Mouse (Mus musculus) WW6 (cell line): ENCODE results near the gene Arhgef10l.

Experiments
- DNase-seq: peaks from one replicate; pipeline ENCODE4 v3.0.0-alpha.2; 2013; ENCODE audit warnings: low read depth, low spot score

Arhgef10l gene

DNA sequence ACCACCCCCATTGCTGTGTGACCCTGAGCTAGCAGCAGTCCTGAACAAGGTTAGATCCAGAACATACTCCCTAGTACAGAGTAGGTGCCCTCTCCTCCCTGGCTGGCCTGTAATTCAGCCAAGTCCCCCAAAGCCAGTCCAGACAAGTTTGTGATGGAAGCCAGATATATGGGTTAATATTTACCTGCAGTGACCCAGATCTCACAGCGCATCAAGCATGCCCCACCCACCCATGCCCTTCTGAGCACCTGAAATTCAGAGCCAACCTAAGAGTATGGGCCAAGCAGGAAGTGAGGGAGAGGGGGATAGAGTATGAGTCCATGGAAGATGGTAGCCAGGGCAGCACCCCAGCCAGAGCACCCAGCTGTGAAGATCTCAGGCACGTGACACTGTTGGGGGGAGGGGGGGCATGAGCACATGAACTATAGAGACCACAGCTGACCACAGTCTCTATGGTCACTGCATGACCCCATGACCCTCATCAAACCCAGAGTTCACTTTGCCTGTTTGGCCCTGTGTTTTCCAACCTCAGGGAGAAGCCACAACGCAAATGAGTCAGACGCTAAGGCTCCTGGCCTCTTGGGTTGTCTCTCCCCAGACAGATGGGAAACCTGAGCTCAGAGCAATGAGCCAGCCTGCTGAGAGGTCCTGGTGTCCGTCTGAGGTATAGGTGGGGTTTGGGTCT is 29.4 kb downstream of the Arhgef10l start:
- no peak for DNase-seq

DNA sequence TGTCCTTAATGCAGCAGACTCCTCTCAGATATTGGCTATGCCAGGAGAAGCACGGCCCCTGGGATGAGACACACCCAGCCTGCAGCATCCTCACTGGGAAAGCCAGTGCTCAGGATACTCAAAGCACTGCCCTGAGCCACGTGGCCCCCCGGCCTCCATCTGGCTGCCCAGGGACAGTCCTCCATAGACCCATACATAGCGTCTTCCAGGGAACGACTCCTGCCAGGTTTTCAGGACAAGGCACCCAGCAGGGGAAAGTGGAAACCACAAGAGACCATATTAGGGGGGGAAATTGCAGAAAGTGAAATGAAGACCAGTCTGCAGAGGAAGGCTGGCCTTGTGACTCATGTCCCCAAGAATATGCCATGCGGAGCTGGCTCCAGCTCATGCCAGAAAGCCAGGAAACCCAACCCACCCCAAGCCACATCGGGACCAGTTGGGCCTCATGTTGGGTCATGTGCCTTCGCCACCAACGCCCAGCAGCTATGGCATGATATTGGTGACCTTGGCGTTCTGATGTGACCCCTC is 30.9 kb downstream of the Arhgef10l start:
- DNase-seq, result no peak

DNA sequence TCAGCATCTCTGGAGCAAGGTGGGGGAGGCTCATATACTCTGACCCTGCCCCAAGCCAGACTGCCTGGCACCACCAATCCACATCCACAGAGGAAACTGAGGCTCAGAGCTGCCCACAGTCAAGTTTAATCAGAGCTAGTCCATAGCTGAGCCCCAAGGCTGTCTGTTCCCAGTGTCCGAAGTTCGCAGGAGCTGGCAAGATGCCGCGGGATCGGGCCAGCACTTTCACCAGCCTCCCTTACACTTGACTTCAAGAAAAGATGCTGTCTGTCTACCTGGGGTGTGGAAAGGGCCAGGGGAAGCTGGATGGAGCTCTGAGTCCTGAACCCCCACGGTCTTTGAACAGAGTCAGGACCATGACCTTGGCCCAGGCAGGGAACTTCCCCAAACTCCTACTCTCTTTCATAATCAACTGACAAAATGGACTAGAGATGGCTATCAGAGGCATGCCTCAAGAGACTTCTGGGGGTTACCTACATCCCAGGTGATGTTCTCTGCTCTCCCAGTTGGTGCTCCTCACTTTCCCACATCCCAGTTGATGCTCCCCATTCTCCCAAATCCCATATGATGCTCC is 34.4 kb downstream of the Arhgef10l start:
- no peak for DNase-seq

DNA sequence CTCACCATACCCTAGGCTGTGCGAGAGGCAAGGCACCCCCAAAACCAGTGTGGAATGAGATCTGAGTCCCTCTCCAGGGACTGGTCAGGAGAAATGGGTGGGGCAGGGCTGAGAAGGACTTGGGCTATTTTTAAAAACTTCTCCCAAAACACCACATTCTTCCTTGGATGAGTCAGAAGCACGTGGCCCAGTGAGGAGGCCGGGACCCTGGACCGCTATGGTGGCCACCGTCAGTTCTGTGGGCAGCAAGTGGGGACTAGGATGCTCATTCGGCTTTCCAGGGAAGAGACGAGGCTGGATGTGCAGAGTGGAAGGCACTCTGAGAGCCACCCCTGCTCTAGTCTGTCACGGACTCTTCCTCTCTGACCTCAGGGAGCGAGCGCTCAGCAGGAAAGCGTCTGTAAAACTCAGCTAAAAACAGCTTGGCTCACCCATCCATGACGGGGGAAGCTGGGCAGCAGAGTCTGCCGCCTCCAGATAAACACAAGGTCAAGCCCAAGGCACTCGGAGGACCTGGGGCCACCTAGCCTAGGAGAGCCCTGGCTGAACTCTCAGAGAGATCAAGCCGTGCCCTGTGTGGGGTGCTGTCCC is 35.1 kb downstream of the Arhgef10l start:
- DNase-seq, result no peak

DNA sequence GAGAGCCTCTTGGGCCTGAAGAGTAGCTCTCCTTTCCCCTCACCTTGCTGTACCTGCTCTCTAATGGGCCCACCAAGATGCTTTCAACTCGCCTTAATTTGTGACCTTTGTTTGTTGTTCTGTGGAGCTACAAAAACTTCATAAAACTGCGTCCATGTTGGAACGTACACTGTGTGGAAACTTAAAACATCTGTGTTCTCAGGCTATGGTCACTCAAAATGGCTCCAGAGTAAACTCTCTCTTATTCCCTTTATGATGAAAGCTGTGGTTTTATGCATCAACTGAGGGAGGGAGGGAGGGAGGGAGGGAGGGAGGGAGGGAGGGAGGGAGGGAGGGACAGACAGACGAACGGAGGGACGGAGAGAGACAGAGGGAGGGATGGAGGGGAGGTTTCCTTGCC is 35.7 kb downstream of the Arhgef10l start:
- no peak for DNase-seq

DNA sequence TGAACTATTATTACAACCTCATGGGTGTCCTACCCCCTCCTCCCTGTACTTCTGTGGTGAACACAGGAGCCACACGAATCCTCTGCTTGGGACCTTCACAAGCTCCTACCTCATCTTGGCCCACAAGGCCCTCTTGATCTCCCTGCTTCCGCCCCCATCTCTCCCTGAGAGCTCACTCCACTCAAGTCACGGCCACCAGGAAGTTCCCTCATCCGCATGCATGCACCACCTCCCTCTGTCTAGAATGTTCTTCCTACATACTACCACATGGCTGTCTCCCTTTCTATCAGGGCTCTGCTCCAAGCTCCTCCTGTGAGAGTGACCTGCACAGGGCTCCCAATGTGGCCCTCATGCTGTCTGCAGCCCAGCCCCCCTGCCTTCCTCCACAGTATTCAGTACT is 36.8 kb downstream of the Arhgef10l start:
- DNase-seq, result no peak

DNA sequence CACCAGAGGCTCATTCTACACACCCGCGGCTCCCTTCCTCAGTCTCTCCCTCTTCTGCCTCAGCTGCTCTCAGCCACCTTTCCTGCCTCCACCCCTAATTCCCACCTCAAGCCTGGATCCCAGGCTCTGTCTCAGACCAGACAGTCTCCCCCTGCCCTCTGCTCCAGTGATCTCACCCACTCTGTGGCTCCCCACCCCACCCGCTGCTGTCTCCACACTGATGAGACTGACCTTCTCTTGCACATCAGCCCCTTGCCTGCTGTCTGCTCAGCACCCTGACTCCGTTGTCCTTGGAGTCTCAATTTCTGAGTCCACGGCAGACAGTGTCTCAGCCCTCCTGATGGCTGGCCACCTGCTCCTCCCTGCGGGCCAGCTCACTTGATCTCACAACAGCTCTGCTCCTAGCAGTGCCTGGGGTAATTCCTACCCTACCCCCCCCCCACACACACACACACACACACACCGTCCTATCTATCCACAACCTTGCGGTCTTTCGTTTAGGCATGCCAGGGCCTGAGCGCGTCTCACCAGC is 37.3 kb downstream of the Arhgef10l start:
- no peak for DNase-seq

DNA sequence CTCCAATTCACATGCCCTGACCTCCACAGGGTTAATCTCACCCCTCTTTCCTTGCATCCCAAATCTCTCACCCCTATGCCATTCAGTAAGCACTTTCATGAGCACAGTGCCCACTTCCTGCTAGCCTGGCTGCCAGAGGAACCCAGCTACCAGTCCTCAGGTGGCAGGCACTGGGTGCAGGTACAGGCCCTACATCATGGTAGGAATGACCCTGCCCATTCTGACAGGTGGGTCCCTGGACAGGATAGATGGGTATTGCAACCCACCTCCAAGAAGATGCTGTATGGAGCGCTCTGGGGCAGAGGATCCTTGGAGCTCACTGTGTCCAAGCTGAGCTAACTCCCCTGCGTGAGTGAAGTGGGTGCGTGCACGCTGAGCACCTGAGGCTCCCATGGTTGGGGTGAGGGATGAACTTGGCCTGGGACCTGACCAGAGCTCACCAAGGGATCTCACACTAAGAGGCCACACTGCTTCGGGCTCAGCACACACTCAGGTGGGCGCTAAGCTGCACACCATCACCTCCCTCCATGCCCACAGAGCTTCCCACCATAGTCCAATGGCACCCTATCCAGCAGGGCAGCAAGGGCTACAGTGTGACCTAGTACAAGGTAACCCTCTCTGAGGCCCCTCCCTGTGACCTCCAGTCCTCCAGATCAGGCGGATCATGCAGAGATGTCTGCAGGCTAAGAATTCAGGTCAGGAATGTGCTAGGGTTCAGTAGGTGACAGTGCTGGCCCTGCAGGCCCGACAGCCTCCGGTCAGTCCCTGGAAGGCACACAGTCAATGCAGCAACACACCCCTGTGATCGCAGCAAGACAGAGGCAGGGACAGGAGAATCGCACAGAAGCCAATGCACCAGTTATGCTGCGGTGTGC is 39.9 kb downstream of the Arhgef10l start:
- DNase-seq, result no peak

DNA sequence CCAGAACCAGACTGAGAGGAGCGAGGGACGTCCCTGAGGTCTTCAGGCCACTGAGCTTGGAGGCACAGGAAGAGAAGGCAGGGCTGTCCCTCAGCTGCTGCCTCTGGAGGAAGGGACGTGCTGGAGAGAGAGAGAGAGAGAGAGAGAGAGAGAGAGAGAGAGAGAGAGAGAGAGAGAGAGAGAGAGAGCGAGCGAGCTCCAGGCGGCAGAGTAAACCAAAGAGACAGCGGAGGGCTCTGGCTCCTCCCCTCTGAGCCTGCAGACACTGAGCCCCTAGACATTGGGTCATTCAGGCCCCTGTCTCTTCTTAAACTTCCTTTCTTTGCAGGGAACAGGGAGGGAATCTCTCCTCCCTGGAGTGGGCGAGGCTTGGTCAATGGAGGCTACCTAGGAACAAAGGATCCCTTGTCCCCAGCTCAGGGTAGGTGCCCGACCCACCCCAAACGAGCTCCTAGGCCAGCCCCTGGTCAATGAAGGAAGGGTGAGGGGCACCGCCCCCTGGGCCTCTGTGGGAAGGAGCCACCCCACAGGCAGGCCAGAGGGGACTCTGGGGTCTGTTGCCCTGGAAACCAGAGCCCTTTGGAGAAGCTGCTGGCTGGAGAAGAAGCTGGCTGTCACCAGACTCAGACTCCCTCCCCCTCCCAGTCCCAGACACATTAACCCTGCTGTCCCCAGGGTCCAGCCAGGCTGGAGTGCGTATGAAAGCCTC is 41.2 kb downstream of the Arhgef10l start:
- DNase-seq, result no peak

DNA sequence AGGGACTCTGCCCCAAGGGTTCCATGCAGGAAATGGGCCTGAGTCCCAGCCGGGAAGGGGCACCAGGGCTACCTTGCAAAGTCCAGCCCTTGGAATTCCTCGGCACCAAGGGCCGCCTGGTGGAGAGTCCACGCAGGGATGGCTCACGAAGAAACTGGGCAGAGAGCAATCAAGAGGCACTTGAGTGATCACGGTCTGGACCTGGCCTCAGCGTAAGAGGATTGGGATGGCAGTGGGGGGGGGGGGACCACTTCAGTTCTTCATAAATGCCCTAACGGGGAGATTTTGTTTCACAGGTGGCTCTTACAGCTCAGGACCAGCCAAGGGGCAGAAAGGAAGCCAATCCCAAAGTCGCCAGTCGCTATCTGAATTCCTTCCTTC is 41.7 kb downstream of the Arhgef10l start:
- DNase-seq, result no peak

DNA sequence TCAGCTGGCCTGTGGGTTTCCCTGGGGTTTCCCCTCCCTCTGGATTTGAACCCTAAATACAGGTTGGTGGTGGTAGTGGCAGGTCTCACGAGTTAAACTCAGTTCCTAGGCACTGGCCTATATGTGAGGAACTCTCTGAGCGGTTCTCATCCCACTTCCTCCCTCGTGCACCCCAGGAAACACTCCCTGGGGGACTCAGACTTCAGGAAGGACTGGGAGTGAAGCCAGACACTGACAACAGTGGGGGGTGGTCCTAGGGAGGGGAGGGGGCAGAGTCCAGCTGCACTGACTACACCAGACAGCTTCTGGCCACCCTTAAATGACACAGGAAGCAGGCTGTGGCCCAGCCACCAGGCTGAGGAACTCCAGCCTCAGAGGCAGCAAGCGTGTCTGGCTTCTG is 43.0 kb downstream of the Arhgef10l start:
- no peak for DNase-seq

DNA sequence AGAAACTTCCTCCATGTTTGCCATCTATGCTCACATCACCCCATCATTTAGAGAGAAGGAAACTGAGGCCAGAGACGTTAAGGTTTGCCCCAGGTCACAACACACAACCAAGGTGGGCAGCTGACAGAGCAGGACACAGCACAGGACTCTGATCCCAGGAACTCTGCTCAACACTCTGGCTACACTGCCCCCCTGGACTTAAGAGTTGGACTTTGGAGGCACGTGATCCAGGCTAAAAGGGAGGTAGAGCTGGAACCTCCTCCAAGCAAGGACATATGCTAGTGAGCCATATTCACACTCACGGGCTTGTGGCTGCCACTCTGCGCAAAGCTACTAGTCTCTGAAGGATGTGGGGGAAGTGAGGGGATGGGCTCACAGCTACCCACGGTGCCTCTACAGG is 45.3 kb downstream of the Arhgef10l start:
- DNase-seq, result no peak

DNA sequence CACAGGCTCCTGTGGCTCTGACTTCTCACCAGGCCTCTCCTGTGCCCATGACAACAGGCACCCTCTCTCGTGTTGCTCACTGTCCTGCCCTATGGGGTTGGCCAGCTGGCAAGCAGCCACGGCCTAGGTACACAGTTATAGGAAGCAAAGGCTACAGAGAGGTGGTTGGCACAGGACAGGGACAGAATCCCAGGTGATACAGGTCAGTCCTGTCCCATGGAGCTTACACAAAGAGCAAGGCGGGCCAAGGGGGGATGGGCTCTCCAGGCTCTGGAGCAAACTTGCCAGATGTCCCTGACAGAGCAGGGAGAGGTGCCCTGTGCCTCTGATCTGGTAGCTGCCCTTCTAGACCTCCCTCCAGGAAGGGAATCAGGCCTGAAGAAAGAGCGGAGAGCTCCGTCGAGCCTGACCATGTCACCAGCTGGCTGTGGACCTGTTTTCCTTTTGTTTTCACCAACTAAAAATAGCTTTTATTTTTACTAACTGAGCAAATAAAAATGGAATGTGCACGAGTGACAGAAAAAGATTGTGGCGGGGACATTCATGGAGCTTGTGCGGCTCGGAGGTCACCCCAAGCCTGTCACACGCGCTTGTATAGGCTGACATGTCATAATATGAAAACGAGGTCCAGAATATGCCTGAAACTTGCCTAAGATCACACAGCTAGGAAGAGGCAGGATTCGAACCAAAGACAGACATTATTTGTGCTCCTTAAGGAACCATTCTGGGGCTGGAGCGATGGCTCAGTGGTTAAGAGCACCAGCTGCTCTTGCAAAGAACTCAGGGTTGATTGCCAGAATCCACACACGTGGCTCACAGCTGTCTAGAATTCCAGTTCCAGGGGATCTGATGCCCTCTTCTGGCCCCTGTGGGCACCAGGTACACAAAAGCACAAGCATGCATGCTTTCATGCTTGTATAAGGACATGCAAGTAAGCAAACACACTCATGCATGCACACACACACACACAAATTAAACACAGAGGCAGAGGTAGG is 48.1 kb downstream of the Arhgef10l start:
- no peak for DNase-seq

DNA sequence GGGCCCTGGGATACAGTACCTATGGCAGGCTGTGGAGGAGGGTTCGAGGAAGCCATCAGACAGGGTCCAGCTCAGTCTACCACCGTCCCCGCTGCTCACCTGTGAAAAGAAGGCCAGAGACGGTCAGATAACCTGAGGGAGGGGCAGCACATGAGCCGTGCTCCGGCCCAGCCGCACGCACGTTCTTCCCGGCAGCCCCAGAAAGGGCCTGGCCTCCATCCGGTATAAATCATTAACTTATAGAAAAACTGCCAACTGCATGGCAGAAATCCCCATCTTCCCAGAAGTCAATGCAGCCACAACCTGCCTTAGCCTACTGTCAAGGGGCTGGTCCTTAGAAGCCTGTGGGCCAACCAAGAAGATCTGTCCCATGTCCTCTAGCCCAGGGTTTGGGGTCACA is 48.9 kb downstream of the Arhgef10l start:
- no peak for DNase-seq

DNA sequence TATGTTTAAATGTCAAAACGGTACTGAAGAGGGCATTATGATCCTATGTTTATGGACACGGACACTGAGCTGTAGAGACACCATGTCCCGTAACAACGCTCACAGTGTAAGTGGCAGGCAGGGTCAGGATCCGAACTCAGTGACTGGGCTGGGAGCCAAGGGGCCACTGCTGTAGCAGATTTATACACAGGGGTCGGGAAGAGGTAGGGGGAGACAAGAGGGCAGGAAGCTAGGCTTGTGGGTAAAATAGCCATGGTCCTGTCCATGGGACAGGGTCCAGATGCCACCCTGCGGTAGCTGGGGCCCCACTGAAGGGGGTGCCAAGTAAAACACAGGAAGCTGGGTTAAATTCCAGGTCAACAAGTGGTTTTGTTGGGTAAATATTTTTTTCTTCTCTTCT is 49.6 kb downstream of the Arhgef10l start:
- DNase-seq, result no peak

DNA sequence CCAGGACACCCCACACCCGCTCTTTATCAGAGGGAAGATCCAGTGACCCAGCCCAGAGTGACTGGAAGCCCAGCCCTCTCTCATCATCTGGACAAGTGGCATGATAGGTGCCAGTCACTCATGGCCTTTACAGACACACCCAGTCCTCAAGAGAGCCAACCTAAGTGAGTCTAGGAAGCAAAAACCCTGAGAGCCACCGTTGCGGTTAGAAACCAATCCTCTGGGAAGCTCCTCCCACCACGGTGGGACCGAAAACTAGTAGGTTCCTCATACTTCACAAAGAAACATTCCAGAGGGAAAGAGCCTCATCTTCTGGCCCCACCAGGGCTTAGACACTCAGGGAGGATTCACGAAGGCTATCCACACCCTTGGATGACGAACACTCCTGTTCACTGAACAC is 50.0 kb downstream of the Arhgef10l start:
- DNase-seq, result no peak

DNA sequence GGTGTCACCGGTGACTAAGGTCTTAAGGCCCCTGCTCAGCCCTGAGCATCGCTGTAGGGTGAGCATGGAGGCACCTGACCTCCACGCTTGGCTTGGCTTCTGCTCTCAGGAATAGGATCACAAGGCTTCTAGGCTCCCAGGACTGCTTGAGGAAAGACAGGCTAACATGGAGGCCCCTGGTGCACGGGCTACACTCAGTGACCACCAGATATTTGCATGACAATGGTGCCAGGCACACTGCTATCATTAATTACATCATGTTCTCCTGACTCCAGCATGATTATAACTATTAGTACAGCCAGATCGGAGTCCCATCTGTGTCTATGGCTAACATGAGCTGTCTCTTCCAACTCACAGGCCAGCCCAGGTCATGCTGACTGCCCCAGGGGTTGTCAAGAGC is 51.3 kb downstream of the Arhgef10l start:
- DNase-seq, result no peak

DNA sequence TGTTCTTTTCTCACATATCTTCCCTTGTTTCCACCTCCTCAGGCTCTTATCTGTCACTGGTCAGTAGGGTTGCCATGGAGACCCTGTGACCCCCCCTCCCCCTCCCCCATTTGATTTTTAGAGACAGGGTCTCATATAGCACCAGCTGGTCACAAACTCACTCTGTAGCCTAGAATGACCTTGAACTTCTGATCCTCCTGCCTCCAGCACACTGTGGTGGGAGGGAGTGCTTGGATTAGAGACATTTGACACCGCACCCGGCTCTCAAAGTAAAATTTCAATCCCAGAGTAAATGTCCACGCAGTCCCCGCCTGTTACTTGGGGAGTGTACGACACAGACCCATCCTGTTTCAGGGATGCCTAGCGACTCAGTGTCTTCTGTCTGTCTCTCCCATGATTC is 51.7 kb downstream of the Arhgef10l start:
- no peak for DNase-seq

DNA sequence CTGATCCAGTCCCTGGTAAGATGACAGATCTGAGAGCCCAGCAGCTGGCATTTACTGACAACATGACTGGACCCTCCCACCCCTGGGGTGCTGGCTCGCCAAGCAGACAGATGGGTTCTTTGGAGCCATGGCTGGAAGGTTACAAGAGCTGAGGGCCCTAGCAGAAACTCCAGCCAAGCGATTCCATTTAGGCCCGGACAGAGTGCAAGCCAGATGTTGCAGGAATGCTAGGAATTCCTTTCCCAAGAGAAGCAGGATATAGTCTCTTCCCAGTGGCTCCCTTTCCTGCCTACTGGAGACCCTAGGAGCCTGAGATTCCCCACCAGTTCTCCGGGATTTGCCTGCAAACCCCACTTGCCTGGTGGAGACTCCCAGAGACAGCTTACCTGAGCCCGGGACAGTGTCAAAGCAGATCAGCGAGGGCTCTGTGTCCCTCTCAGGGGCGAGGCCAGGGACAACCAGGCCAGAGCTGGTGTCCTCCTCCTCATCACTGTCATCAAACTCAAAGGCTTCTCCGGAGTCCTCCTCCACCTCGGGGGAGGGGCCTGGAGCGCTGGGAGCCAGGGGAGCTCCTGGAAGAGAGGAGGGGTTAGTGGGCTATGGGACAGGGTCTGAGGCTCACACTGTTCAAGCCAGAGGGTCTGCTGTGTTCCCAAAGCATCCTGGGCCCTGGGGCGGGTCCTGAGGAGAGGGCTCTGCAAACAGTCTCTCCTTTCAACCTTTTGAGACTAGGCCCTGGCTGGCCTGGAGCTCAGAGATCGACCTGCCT is 54.8 kb downstream of the Arhgef10l start:
- no peak for DNase-seq
